Mouse (Mus musculus): ENCODE data around the gene Camta1.

Camta1 gene

GRCm38 (mm10) chr4:151330983-151331382 is 530.7 kb downstream of the Camta1 start:
- DNase-seq (ENCODE audit: low read depth, low spot score) = peak; percentile 44

- DNase-seq (ENCODE audit: low read depth, low spot score) = no peak
Measured at GRCm38 (mm10) chr4:151328071-151328470, 533.6 kb downstream of the Camta1 start.

GRCm38 (mm10) chr4:151326971-151327686 is 534.5 kb downstream of the Camta1 start:
- DNase-seq (ENCODE audit: low read depth, low spot score) = no peak

- DNase-seq (ENCODE audit: low read depth, low spot score) = no peak
Measured at GRCm38 (mm10) chr4:151316428-151316827, 545.2 kb downstream of the Camta1 start.

- DNase-seq (ENCODE audit: low read depth, low spot score) = no peak
Measured at GRCm38 (mm10) chr4:151315726-151316125, 546.0 kb downstream of the Camta1 start.

- no peak for DNase-seq (ENCODE audit: low read depth, low spot score)
Measured at GRCm38 (mm10) chr4:151310773-151311172, 550.9 kb downstream of the Camta1 start.

- DNase-seq (ENCODE audit: low read depth, low spot score) = no peak
Measured at GRCm38 (mm10) chr4:151310056-151310685, 551.5 kb downstream of the Camta1 start.

- DNase-seq (ENCODE audit: low read depth, low spot score) = no peak
Measured at GRCm38 (mm10) chr4:151306890-151307289, 554.8 kb downstream of the Camta1 start.

- no peak for DNase-seq (ENCODE audit: low read depth, low spot score)
Measured at GRCm38 (mm10) chr4:151306311-151306765, 555.3 kb downstream of the Camta1 start.

- DNase-seq (ENCODE audit: low read depth, low spot score) = no peak
Measured at GRCm38 (mm10) chr4:151305761-151306160, 555.9 kb downstream of the Camta1 start.

GRCm38 (mm10) chr4:151303931-151304330 is 557.7 kb downstream of the Camta1 start:
- DNase-seq (ENCODE audit: low read depth, low spot score) = no peak

- DNase-seq (ENCODE audit: low read depth, low spot score) = no peak
Measured at GRCm38 (mm10) chr4:151303436-151303835, 558.2 kb downstream of the Camta1 start.

- peak; percentile 88 for DNase-seq (ENCODE audit: low read depth, low spot score)
Measured at GRCm38 (mm10) chr4:151302195-151303126, 559.2 kb downstream of the Camta1 start.

GRCm38 (mm10) chr4:151301337-151301736 is 560.3 kb downstream of the Camta1 start:
- DNase-seq (ENCODE audit: low read depth, low spot score) = no peak

- DNase-seq (ENCODE audit: low read depth, low spot score) = peak; percentile 50
Measured at GRCm38 (mm10) chr4:151300706-151301105, 561.0 kb downstream of the Camta1 start.

- no peak for DNase-seq (ENCODE audit: low read depth, low spot score)
Measured at GRCm38 (mm10) chr4:151295515-151296203, 566.0 kb downstream of the Camta1 start.

- DNase-seq (ENCODE audit: low read depth, low spot score) = peak; percentile 69
Measured at GRCm38 (mm10) chr4:151288893-151289585, 572.6 kb downstream of the Camta1 start.

GRCm38 (mm10) chr4:151285905-151286445 is 575.7 kb downstream of the Camta1 start:
- DNase-seq (ENCODE audit: low read depth, low spot score) = no peak

- DNase-seq (ENCODE audit: low read depth, low spot score) = peak; percentile 75
Measured at GRCm38 (mm10) chr4:151285432-151285831, 576.2 kb downstream of the Camta1 start.

- peak; percentile 80 for DNase-seq (ENCODE audit: low read depth, low spot score)
Measured at GRCm38 (mm10) chr4:151283092-151283741, 578.5 kb downstream of the Camta1 start.

All from ZHBTc4 (cell line).